Mouse (Mus musculus): ENCODE results near the gene Hmgn1.
"Not testable (repeated sequence)": the region's sequence is repeated elsewhere in the genome, so short reads cannot be mapped to it uniquely, and the experiment has no call there.

The Hmgn1 gene

GRCm38 (mm10) chr16:96120022-96120623 is 7.4 kb downstream of the Hmgn1 start:
- DNase-seq: no peak

- no peak for DNase-seq
These were observed 12.8 kb downstream of the Hmgn1 start for GRCm38 (mm10) chr16:96114729-96115128.

GRCm38 (mm10) chr16:96112769-96113168 is 14.8 kb downstream of the Hmgn1 start:
- no peak for DNase-seq

- no peak for DNase-seq
These were observed 16.7 kb downstream of the Hmgn1 start for GRCm38 (mm10) chr16:96110655-96111345.

GRCm38 (mm10) chr16:96109673-96110072 is 17.9 kb downstream of the Hmgn1 start:
- DNase-seq: no peak

- DNase-seq: no peak
These were observed 24.5 kb downstream of the Hmgn1 start for GRCm38 (mm10) chr16:96103036-96103435.

- not testable (repeated sequence) for DNase-seq
These were observed 29.7 kb downstream of the Hmgn1 start for GRCm38 (mm10) chr16:96097811-96098210.

GRCm38 (mm10) chr16:96095966-96096365 is 31.6 kb downstream of the Hmgn1 start:
- DNase-seq: no peak

GRCm38 (mm10) chr16:96091515-96092504 is 35.7 kb downstream of the Hmgn1 start:
- peak; percentile 96 for DNase-seq

- DNase-seq: no peak
These were observed 39.4 kb downstream of the Hmgn1 start for GRCm38 (mm10) chr16:96088120-96088519.

- DNase-seq: no peak
These were observed 40.1 kb downstream of the Hmgn1 start for GRCm38 (mm10) chr16:96087436-96087835.

- DNase-seq: peak; percentile 93
These were observed 40.5 kb downstream of the Hmgn1 start for GRCm38 (mm10) chr16:96087001-96087400.

- DNase-seq: no peak
These were observed 41.9 kb downstream of the Hmgn1 start for GRCm38 (mm10) chr16:96085597-96085996.

GRCm38 (mm10) chr16:96083179-96083646 is 44.3 kb downstream of the Hmgn1 start:
- DNase-seq: peak; percentile 97

- peak; percentile 99 for DNase-seq
These were observed 45.0 kb downstream of the Hmgn1 start, which contains the start of gene Brwd1 for GRCm38 (mm10) chr16:96082301-96083178. Gene Brwd1 (minus strand): TSS chr16:96082526.

- DNase-seq: no peak
These were observed 45.7 kb downstream of the Hmgn1 start for GRCm38 (mm10) chr16:96081742-96082241.

GRCm38 (mm10) chr16:96081331-96081730 is 46.2 kb downstream of the Hmgn1 start:
- DNase-seq: peak; percentile 100

GRCm38 (mm10) chr16:96080524-96080923 is 47.0 kb downstream of the Hmgn1 start:
- DNase-seq: peak; percentile 89

Measured in heart, adult 11 months (tissue).